Mouse (Mus musculus): Measurements from ENCODE around the gene Tox2. TPM values are rescaled to one million over a fixed set of nuclear protein-coding genes. Genes with fewer than 3 reads are reported as not detected.

Gene Tox2
- not detected in 3 replicates for total RNA-seq (2017)

- ATAC-seq (replicated peaks; ENCODE audit: insufficient number of reproducible peaks, low FRiP score, low TSS enrichment, poor library complexity, severe bottlenecking): no peak
Measured at GRCm38 (mm10) chr2:163202884-163203634, at the start of gene Tox2. Gene Tox2 (plus strand): TSS chr2:163203125.

- no peak for ATAC-seq (replicated peaks; ENCODE audit: insufficient number of reproducible peaks, low FRiP score, low TSS enrichment, poor library complexity, severe bottlenecking)
Measured at GRCm38 (mm10) chr2:163154673-163155072, 48.3 kb upstream of the Tox2 start.

DNA sequence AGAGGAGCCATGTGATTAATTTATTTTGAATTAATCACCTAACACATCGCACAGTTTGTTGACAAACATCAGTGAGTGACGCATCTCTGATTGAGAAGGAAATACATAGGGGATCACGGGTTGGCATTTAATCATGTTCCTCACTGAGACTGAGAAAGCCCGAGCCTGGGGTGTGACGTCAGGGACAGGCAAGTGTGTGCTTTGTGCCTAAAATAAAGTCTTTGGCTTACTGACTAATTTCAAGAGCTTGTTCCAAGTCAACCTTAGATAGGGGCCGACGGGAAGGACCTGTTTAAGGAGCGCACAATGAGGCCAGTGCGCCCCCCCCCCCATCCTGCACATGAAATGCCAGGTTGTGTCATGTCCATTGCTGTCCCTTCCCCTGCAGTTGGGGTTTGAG, 43.9 kb upstream of the Tox2 start:
- no peak for ATAC-seq (replicated peaks; ENCODE audit: insufficient number of reproducible peaks, low FRiP score, low TSS enrichment, poor library complexity, severe bottlenecking)

DNA sequence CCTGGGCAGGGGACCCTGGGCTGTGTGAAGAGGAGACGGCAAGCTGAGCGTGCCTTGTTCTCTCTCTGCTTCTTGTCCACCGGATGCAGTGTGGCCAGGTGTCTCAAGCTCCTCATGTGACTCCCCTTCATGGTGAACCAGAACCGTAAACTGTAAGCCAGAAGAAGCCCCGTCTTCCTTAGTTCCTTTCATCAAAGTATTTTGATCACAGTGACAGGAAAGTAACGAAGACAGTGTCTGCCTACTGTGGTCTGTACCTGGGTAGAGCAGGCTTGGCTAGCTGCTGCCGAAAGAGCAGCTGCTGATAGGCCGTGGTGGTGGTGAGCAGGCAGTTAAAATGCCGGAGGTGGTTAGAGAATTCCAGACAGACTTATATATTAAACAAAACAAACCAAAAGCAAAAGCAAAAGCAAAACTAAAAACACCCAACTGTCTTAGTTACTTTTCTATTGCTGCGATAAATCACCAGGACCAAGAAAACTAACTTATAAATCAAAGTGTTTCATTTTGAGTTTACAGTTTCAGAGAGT, 38.4 kb upstream of the Tox2 start:
- no peak for ATAC-seq (replicated peaks; ENCODE audit: insufficient number of reproducible peaks, low FRiP score, low TSS enrichment, poor library complexity, severe bottlenecking)

DNA sequence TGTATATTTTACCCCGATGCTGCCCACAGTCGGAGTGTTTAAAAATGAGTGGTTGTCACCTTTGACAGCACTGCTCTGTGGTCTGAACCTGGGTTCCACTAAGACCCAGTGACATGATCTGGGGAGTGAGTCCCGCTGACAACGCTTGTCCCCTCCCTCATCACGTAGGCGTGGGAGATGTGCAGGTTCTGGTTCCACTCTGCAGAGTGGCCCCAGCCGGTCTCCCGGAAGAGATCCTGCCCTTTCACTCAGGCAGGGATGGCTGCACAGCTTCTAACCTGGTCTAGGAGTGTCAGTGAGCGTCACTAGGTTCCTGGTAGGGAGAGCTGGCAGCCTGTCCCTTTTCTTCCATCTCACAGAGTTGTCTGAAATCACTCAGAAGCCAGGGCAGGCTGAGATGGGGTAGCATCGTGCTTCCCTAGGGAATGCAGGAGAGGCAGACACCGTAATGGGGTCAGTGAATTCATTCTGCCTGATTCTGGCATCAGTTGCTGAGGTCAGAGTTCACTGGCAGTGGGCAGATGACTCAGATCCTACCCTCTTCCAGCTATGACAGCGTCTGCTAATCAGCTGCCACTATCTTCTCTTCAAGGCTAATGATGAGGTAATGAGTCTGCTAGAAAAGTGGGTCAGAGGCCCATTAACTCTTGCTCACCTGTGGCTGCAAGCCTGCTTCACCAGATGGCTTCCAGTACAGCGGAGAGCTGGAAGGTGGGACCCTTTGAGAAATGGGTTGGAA, 36.7 kb upstream of the Tox2 start:
- 0 out of 2 replicates have a peak, but pooled peaks have one; percentile 22 for ATAC-seq (replicated peaks; ENCODE audit: insufficient number of reproducible peaks, low FRiP score, low TSS enrichment, poor library complexity, severe bottlenecking)

DNA sequence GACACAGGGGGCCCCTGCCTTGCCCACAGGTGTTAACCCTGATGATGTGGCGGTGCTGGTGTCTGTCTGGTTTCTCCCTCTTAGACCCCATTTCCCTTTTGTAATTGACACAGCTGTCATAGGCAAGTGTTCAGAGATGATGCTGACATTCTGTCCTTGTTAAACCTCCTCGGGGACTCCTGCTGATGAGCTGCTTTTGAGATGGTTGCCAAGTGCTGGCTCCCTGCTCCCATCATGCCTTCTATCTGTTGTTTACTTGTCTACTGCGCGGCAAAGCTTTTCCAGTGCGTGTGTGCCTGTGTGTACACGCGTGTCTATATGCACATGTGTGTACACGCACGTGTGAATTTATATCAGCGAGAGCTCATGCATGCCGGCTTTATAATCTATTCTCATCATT, 31.0 kb upstream of the Tox2 start:
- ATAC-seq (replicated peaks; ENCODE audit: insufficient number of reproducible peaks, low FRiP score, low TSS enrichment, poor library complexity, severe bottlenecking): no peak

DNA sequence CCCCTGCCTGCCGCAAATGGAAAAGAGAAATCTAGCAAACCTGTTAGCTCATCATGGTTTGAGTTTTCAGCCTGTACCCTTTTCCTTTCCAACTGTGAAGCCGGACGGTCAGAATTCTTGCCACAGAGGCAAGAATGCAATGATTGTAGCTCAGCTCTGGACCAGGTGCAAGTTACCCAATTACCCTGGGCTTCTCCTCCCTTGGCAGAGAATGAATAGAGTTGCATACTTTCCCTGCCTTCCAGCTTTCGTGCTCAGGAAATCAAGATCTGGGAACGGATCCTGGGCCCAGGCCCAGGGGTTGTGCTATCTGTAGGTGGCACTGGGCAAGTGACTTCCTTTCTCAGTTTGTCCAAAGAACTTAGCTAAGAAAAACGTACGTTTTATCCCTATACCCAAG, 28.9 kb upstream of the Tox2 start:
- ATAC-seq (replicated peaks; ENCODE audit: insufficient number of reproducible peaks, low FRiP score, low TSS enrichment, poor library complexity, severe bottlenecking): no peak

DNA sequence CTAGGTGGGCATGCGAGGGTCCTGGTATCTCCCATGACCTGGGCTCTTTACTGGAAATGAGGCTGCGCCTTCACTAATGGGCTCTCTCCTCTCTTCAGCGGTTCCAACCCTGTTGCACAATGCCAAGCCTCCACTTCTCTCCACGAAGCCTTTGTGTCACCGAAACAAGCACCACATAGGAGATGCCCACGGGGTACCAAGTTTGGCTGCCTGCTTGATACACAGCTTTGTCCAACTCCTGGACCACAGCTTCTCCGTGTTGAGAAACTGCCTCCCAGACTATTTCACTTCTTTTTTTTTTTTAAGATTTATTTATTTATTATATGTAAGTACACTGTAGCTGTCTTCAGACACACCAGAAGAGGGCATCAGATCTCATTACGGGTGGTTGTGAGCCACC, 27.1 kb upstream of the Tox2 start:
- ATAC-seq (replicated peaks; ENCODE audit: insufficient number of reproducible peaks, low FRiP score, low TSS enrichment, poor library complexity, severe bottlenecking): no peak

GRCm38 (mm10) chr2:163176502-163176901, 26.4 kb upstream of the Tox2 start:
- ATAC-seq (replicated peaks; ENCODE audit: insufficient number of reproducible peaks, low FRiP score, low TSS enrichment, poor library complexity, severe bottlenecking): no peak

DNA sequence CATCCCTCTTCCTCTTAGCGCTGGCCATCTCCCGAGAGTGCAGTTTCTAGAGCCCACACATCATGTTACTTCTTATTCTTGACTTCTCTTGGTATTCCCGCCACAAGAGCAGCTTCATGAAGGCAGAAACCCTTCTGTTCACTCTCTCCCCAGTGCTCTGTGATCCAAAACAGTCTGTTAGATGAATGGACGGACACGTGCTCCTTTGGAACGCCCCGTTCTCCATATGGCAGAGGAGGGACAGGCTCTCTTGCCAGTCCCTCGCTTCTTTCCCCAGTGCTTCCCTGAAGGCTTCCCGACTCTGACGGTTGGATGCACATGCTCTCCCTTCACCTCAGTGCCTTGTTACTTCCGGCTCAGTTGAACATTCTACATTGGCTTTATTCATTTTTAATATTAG, 15.4 kb upstream of the Tox2 start:
- ATAC-seq (replicated peaks; ENCODE audit: insufficient number of reproducible peaks, low FRiP score, low TSS enrichment, poor library complexity, severe bottlenecking): no peak

DNA sequence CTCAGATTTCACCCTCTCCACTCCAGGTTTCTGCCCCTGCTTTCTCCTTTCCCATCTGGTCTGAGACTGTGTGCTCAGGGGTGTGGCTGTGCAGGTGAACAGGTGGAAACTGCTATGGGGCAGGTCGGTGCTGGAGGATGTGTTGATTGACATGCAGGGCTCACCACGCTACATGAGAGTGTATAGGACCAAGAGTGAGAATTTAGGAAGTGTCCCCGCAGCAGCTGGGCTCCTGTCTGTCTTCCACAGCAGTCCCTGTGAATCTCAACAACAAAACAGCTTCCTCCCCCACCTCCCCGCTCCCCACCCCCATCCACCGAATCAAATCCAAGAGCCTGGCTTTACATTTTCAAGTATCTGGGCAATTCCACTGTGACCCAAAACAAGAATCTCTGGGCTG, 13.3 kb upstream of the Tox2 start:
- no peak for ATAC-seq (replicated peaks; ENCODE audit: insufficient number of reproducible peaks, low FRiP score, low TSS enrichment, poor library complexity, severe bottlenecking)

- ATAC-seq (replicated peaks; ENCODE audit: insufficient number of reproducible peaks, low FRiP score, low TSS enrichment, poor library complexity, severe bottlenecking): no peak
Measured at GRCm38 (mm10) chr2:163190004-163190441, 12.9 kb upstream of the Tox2 start.

GRCm38 (mm10) chr2:163192485-163192884, 10.4 kb upstream of the Tox2 start:
- ATAC-seq (replicated peaks; ENCODE audit: insufficient number of reproducible peaks, low FRiP score, low TSS enrichment, poor library complexity, severe bottlenecking): no peak

DNA sequence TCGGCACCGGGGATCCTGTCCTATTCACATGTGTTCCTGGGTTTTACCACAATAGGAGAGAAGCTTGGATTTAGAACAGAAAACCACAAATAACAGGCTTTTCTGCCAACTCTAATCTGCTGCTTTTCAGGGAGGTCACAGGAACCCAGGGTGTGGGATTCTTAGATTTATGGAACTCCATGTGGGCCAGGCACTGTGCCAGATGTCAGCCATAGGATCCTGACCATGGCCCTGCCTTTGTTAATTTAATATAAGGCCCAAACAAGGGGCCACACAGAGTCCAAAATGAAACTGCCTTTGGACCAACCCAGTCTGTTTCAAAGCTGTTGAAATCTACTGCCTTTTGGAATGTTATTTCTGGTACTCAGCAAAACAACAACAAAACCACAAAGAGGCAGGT, 8.9 kb upstream of the Tox2 start:
- no peak for ATAC-seq (replicated peaks; ENCODE audit: insufficient number of reproducible peaks, low FRiP score, low TSS enrichment, poor library complexity, severe bottlenecking)

GRCm38 (mm10) chr2:163194543-163194942, 8.4 kb upstream of the Tox2 start:
- no peak for ATAC-seq (replicated peaks; ENCODE audit: insufficient number of reproducible peaks, low FRiP score, low TSS enrichment, poor library complexity, severe bottlenecking)

GRCm38 (mm10) chr2:163195106-163195833, 7.7 kb upstream of the Tox2 start:
- ATAC-seq (replicated peaks; ENCODE audit: insufficient number of reproducible peaks, low FRiP score, low TSS enrichment, poor library complexity, severe bottlenecking): no peak

GRCm38 (mm10) chr2:163195834-163196145, 7.1 kb upstream of the Tox2 start:
- no peak for ATAC-seq (replicated peaks; ENCODE audit: insufficient number of reproducible peaks, low FRiP score, low TSS enrichment, poor library complexity, severe bottlenecking)

DNA sequence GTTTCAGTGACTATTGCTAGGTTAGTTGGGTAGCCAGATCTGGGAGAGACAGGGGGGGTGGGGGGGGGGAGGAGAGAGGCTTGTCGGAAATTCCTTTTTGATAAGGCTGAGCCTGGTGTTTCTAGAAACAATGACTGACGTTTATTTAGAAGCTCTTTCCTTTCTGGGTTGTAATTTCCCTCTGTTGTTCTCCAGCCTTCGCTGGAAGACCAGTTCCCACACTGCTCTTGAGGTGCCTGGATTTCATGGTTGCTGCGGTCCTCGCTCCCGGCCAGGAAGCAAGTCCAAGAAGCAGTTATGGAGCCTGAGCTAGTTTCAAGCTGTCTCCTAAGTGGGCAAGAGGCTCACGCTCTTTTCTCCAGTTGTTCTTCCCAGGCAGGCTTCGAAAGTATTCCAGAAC, 1.0 kb upstream of the Tox2 start:
- no peak for ATAC-seq (replicated peaks; ENCODE audit: insufficient number of reproducible peaks, low FRiP score, low TSS enrichment, poor library complexity, severe bottlenecking)

- ATAC-seq (replicated peaks; ENCODE audit: insufficient number of reproducible peaks, low FRiP score, low TSS enrichment, poor library complexity, severe bottlenecking): no peak
Measured at GRCm38 (mm10) chr2:163202553-163202883, 407 bp upstream of the Tox2 start.
